Mouse (Mus musculus) heart, postnatal 10 days (tissue): ENCODE measurements around the gene Bglap3. TPM values are rescaled to one million over a fixed set of nuclear protein-coding genes. Genes with fewer than 3 reads are reported as not detected.
"Not testable (repeated sequence)": the region's sequence is repeated elsewhere in the genome, so short reads cannot be mapped to it uniquely, and the experiment has no call there.

Experiments used
- DNase-seq, 2 experiments: peaks; one replicate each; pipeline ENCODE4 v3.0.0; 2021
- intact Hi-C: fragments of 180-260 bp; cut with DNase I; formaldehyde crosslinking; loops from one replicate; pipeline ENCODE4 v1.15.1; 2025
- total RNA-seq, 2 experiments: library from RNA; stranded (reverse); gene quantifications; 2 replicates each; pipeline ENCODE4 v1.2.3; 2021

The Bglap3 gene
- total RNA-seq, result not detected

GRCm38 (mm10) chr3:88372643-88373042 is at the start of gene Bglap3:
TSS of gene Bglap3 (minus strand) at chr3:88372743.
- DNase-seq, intact Hi-C loops: not testable (repeated sequence)

GRCm38 (mm10) chr3:88422020-88422720 is 49.6 kb upstream of the Bglap3 start:
- intact Hi-C loops, result no loop called here
- no peak for DNase-seq

- intact Hi-C loops, result no loop called here
- DNase-seq, result no peak
Observed at GRCm38 (mm10) chr3:88420771-88421170, 48.2 kb upstream of the Bglap3 start.

GRCm38 (mm10) chr3:88418016-88418415 is 45.5 kb upstream of the Bglap3 start:
- intact Hi-C loops, result no loop called here
- DNase-seq, result no peak

- intact Hi-C loops, result no loop called here
- no peak for DNase-seq
Observed at GRCm38 (mm10) chr3:88415668-88416067, 43.1 kb upstream of the Bglap3 start.

GRCm38 (mm10) chr3:88412636-88413035 is 40.1 kb upstream of the Bglap3 start:
- intact Hi-C loops, result no loop called here
- DNase-seq, result no peak

GRCm38 (mm10) chr3:88411681-88412080 is 39.1 kb upstream of the Bglap3 start:
- peak; percentile 27 to 43 for DNase-seq
- intact Hi-C loops, result loop anchor here (2.0 kb wide), 1 partner anchor 13 kb away; the partner anchor contains the start of gene Slc25a44

- intact Hi-C loops, result loop anchor here (2.0 kb wide), 1 partner anchor 14 kb away; the partner anchor contains the start of gene Slc25a44
- DNase-seq, result peak in 1 of 2 experiments; percentile 64
Observed at GRCm38 (mm10) chr3:88410645-88411031, 38.1 kb upstream of the Bglap3 start.

GRCm38 (mm10) chr3:88409741-88410644 is 37.5 kb upstream of the Bglap3 start, which contains the start of gene Pmf1:
TSS of gene Pmf1 (minus strand) at chr3:88410331.
- intact Hi-C loops, result loop anchor here (2.0 kb wide), 1 partner anchor 15 kb away; the partner anchor contains the start of gene Slc25a44
- DNase-seq, result peak; percentile 96 to 97

- intact Hi-C loops, result loop anchor here (1.0 kb wide), 1 partner anchor 58 kb away; no protein-coding TSS in a partner anchor
Observed at GRCm38 (mm10) chr3:88408953-88409352, 36.4 kb upstream of the Bglap3 start.

GRCm38 (mm10) chr3:88407529-88407928 is 35.0 kb upstream of the Bglap3 start:
- intact Hi-C loops, result loop anchor here (2.0 kb wide), 2 partner anchors 69 to 119 kb away; no protein-coding TSS in a partner anchor
- no peak for DNase-seq

More at GRCm38 (mm10) chr3:88408953-88409352, 36.4 kb upstream of the Bglap3 start:
- DNase-seq, result no peak

- intact Hi-C loops, result loop anchor here (2.0 kb wide), 2 partner anchors 70 to 120 kb away; no protein-coding TSS in a partner anchor
- peak; percentile 77 to 87 for DNase-seq
Observed at GRCm38 (mm10) chr3:88407090-88407489, 34.5 kb upstream of the Bglap3 start.

GRCm38 (mm10) chr3:88403522-88404230 is 31.1 kb upstream of the Bglap3 start:
- DNase-seq, result no peak
- intact Hi-C loops, result no loop called here

- intact Hi-C loops, result no loop called here
- DNase-seq, result no peak
Observed at GRCm38 (mm10) chr3:88398666-88399065, 26.1 kb upstream of the Bglap3 start.

GRCm38 (mm10) chr3:88395742-88396141 is 23.2 kb upstream of the Bglap3 start:
- no peak for DNase-seq
- intact Hi-C loops, result no loop called here

- intact Hi-C loops, result no loop called here
Observed at GRCm38 (mm10) chr3:88395288-88395687, 22.7 kb upstream of the Bglap3 start.

GRCm38 (mm10) chr3:88393776-88394375 is 21.3 kb upstream of the Bglap3 start:
- intact Hi-C loops, result no loop called here
- DNase-seq, result no peak

More at GRCm38 (mm10) chr3:88395288-88395687, 22.7 kb upstream of the Bglap3 start:
- DNase-seq, result no peak

GRCm38 (mm10) chr3:88384364-88384763 is 11.8 kb upstream of the Bglap3 start, which contains the start of gene Bglap:
TSS of gene Bglap (minus strand) at chr3:88384464.
- intact Hi-C loops, result no loop called here
- no peak for DNase-seq

GRCm38 (mm10) chr3:88382383-88382782 is 9.8 kb upstream of the Bglap3 start:
- intact Hi-C loops, DNase-seq: not testable (repeated sequence)
